Mouse (Mus musculus) liver (tissue): ENCODE measurements around the gene Gm11009.
"Not testable (repeated sequence)": the region's sequence is repeated elsewhere in the genome, so short reads cannot be mapped to it uniquely, and the experiment has no call there.

Experiments
- DNase-seq: peaks from one replicate; pipeline ENCODE4 v3.0.0-alpha.2; 2020; ENCODE audit warnings: mixed read lengths

Gene Gm11009

GRCm38 (mm10) chr2:176319394-176319793, at the start of gene Gm11009:
TSS of gene Gm11009 (minus strand) at chr2:176319494.
- not testable (repeated sequence) for DNase-seq
